Mouse (Mus musculus) hindbrain, postnatal 0 days (tissue): Measurements from ENCODE around the gene Prkaca. TPM values are rescaled to one million over a fixed set of nuclear protein-coding genes. Genes with fewer than 3 reads are reported as not detected.

Source experiments
- ATAC-seq: fragments of 200-750 bp; cut with Nextera tagmentation; 2 replicates; pipeline ENCODE4 v1.8.0; 2017; ENCODE audit warnings: mild to moderate bottlenecking, moderate TSS enrichment, moderate library complexity
- DNase-seq: peaks from one replicate; pipeline ENCODE4 v3.0.0-alpha.2; 2015; ENCODE audit warnings: low spot score
- H3K27ac ChIP-seq: fragments of 300-500 bp; sonication (generic); 2 replicates; pipeline ENCODE4 v1.5.1; 2014; ENCODE audit warnings: mild to moderate bottlenecking
- H3K27me3 ChIP-seq: fragments of 300-500 bp; sonication (generic); 2 replicates; pipeline ENCODE4 v1.6.1; 2014; ENCODE audit warnings: low read length, mixed read lengths; ENCODE audit not compliant: insufficient read depth
- H3K36me3 ChIP-seq: fragments of 300-500 bp; sonication (generic); 2 replicates; pipeline ENCODE4 v1.6.1; 2014; ENCODE audit warnings: low read length, mixed read lengths; ENCODE audit not compliant: insufficient read depth
- H3K4me1 ChIP-seq: fragments of 300-500 bp; sonication (generic); 2 replicates; pipeline ENCODE4 v1.6.1; 2014; ENCODE audit warnings: antibody characterized with exemption, low read length, mixed read lengths; ENCODE audit not compliant: insufficient read depth
- H3K4me2 ChIP-seq: fragments of 300-500 bp; sonication (generic); 2 replicates; pipeline ENCODE4 v1.6.1; 2014; ENCODE audit warnings: low read depth, mild to moderate bottlenecking, low read length, moderate library complexity, mixed read lengths
- H3K4me3 ChIP-seq: fragments of 300-500 bp; sonication (generic); 2 replicates; pipeline ENCODE4 v1.5.1; 2014; ENCODE audit warnings: low read length
- H3K9ac ChIP-seq: fragments of 300-500 bp; sonication (generic); replicated peaks from 2 replicates; pipeline ENCODE4 v1.6.1; 2014; ENCODE audit warnings: mild to moderate bottlenecking, low read length, moderate library complexity, mixed read lengths
- H3K9me3 ChIP-seq: fragments of 300-500 bp; sonication (generic); 2 replicates; pipeline ENCODE4 v1.6.1; 2016; ENCODE audit warnings: low read length, mixed read lengths
- CTCF ChIP-seq: IDR thresholded peaks from 2 replicates; pipeline ENCODE4 v1.5.1; 2016; ENCODE audit warnings: antibody characterized with exemption, control low read depth, low read depth
- WGBS: fragments of 180-500 bp; shearing (Covaris S2); extraction: QIAGEN DNeasy Blood & Tissue Kit; methylation state at CpG from one replicate; pipeline ENCODE4 v1.1.7; 2014; 5-methylcytosine and 5-hydroxymethylcytosine counted together
- polyA plus RNA-seq: library from polyadenylated mRNA; unstranded; fragments of >200 nt; fragmentation: Nextera tagmentation; extraction: Ambion mirVana; gene quantifications from 2 replicates; pipeline ENCODE4 v1.2.1, GENCODE M21; 2015
- total RNA-seq: library from RNA; depleted of rRNA; stranded (reverse); fragments of >200 nt; gene quantifications from 2 replicates; pipeline ENCODE4 v1.2.3, GENCODE M21; 2014; rRNA removed

Gene Prkaca
- total RNA-seq (198 and 213 TPM in 2 replicates), polyA plus RNA-seq (257 and 268 TPM in 2 replicates)

GRCm38 (mm10) chr8:83972150-83973120, at the start of gene Prkaca:
Gene Prkaca (plus strand): TSS chr8:83972993.
- Histone ChIP-seq H3K27me3 (no peaks in the 10 kb centered on the region), H3K4me1 (peaks cover 21% of the 10 kb centered on the region), H3K9ac (peak within 1 kb of the TSS; percentile 95), H3K9me3 (no peaks in the 10 kb centered on the region), H3K4me2 (peak within 1 kb of the TSS; percentile 93), H3K36me3 (no peaks in the 10 kb centered on the region), H3K4me3 (peak within 1 kb of the TSS; percentile 92), H3K27ac (peak within 1 kb of the TSS; percentile 90)
- under 1% methylated on average over 84 of the region's 94 CpGs for WGBS
- ATAC-seq (peak; percentile 99), DNase-seq (peak; percentile 99)
- TF ChIP-seq CTCF, result no peak

- Histone ChIP-seq H3K27me3 (no peaks in the 10 kb centered on the region), H3K36me3 (peaks cover 47% of the 10 kb centered on the region), H3K27ac (no peak overlapping the region), H3K4me1 (no peaks in the 10 kb centered on the region), H3K9ac (no peak overlapping the region), H3K4me3 (no peak overlapping the region), H3K4me2 (no peak overlapping the region), H3K9me3 (no peaks in the 10 kb centered on the region)
- TF ChIP-seq CTCF, result no peak
- 88% methylated on average over 5 of the region's 5 CpGs for WGBS
- no peak for ATAC-seq
- no peak for DNase-seq
Observed at GRCm38 (mm10) chr8:83924585-83924984, 48.2 kb upstream of the Prkaca start.

- Histone ChIP-seq H3K9me3 (no peaks in the 10 kb centered on the region), H3K36me3 (peaks cover 60% of the 10 kb centered on the region), H3K4me1 (no peaks in the 10 kb centered on the region), H3K27ac (no peak overlapping the region), H3K4me2 (no peak overlapping the region), H3K9ac (no peak overlapping the region), H3K4me3 (no peak overlapping the region), H3K27me3 (no peaks in the 10 kb centered on the region)
- no peak for ATAC-seq
- no peak for TF ChIP-seq CTCF
- no peak for DNase-seq
- WGBS, result 69% methylated on average over 7 of the region's 7 CpGs
Observed at GRCm38 (mm10) chr8:83926266-83926665, 46.5 kb upstream of the Prkaca start.

- no peaks in the 10 kb centered on the region for H3K27me3 ChIP-seq
- DNase-seq (no peak), ATAC-seq (no peak)
- no peaks in the 10 kb centered on the region for H3K4me1 ChIP-seq
- TF ChIP-seq CTCF, result no peak
- H3K9ac ChIP-seq, result no peak overlapping the region
- H3K4me3 ChIP-seq, result no peak overlapping the region
- no peak overlapping the region for H3K4me2 ChIP-seq
- H3K27ac ChIP-seq, result no peak overlapping the region
- peaks cover 95% of the 10 kb centered on the region for H3K36me3 ChIP-seq
- 89% methylated on average over 5 of the region's 5 CpGs for WGBS
- no peaks in the 10 kb centered on the region for H3K9me3 ChIP-seq
Observed at GRCm38 (mm10) chr8:83934222-83934621, 38.6 kb upstream of the Prkaca start.

- ATAC-seq (no peak), DNase-seq (no peak)
- H3K9me3 ChIP-seq, result no peaks in the 10 kb centered on the region
- 57% methylated on average over 2 of the region's 2 CpGs for WGBS
- no peak for TF ChIP-seq CTCF
- H3K4me1 ChIP-seq, result no peaks in the 10 kb centered on the region
- no peak overlapping the region for H3K4me2 ChIP-seq
- H3K27ac ChIP-seq, result no peak overlapping the region
- peaks cover 89% of the 10 kb centered on the region for H3K36me3 ChIP-seq
- no peak overlapping the region for H3K4me3 ChIP-seq
- no peaks in the 10 kb centered on the region for H3K27me3 ChIP-seq
- no peak overlapping the region for H3K9ac ChIP-seq
Observed at GRCm38 (mm10) chr8:83934994-83935393, 37.8 kb upstream of the Prkaca start.

- no peak overlapping the region for H3K4me3 ChIP-seq
- WGBS, result 93% methylated on average over 8 of the region's 8 CpGs
- no peak overlapping the region for H3K9ac ChIP-seq
- H3K36me3 ChIP-seq, result peaks cover 85% of the 10 kb centered on the region
- H3K9me3 ChIP-seq, result no peaks in the 10 kb centered on the region
- DNase-seq (no peak), ATAC-seq (no peak)
- no peak overlapping the region for H3K27ac ChIP-seq
- no peaks in the 10 kb centered on the region for H3K27me3 ChIP-seq
- H3K4me2 ChIP-seq, result no peak overlapping the region
- H3K4me1 ChIP-seq, result no peaks in the 10 kb centered on the region
- no peak for TF ChIP-seq CTCF
Observed at GRCm38 (mm10) chr8:83935435-83935834, 37.4 kb upstream of the Prkaca start.

GRCm38 (mm10) chr8:83937645-83938044, 35.1 kb upstream of the Prkaca start:
- H3K36me3 ChIP-seq, result peaks cover 63% of the 10 kb centered on the region
- TF ChIP-seq CTCF, result no peak
- no peaks in the 10 kb centered on the region for H3K4me1 ChIP-seq
- no peaks in the 10 kb centered on the region for H3K9me3 ChIP-seq
- H3K9ac ChIP-seq, result no peak overlapping the region
- no peak overlapping the region for H3K27ac ChIP-seq
- no peak overlapping the region for H3K4me2 ChIP-seq
- ATAC-seq (no peak), DNase-seq (no peak)
- H3K4me3 ChIP-seq, result no peak overlapping the region
- 93% methylated on average over 7 of the region's 7 CpGs for WGBS
- no peaks in the 10 kb centered on the region for H3K27me3 ChIP-seq
